Mouse (Mus musculus) liver, adult 2 months (tissue): ENCODE data around the gene Klf9.

Experiments used
- CTCF ChIP-seq: fragments of 200-500 bp; IDR thresholded peaks from 2 replicates; pipeline ENCODE4 v1.5.1; 2011; ENCODE audit warnings: low read depth, low read length, control low read depth
- POLR2A ChIP-seq: fragments of 200-500 bp; IDR thresholded peaks from 2 replicates; pipeline ENCODE4 v1.6.1; 2011; ENCODE audit warnings: low read length, control low read depth; ENCODE audit not compliant: insufficient read depth; ENCODE audit errors: extremely low read depth

GRCm38 (mm10) chr19:23149465-23150410 is 8.7 kb downstream of the Klf9 start:
- TF ChIP-seq CTCF = no peak
- no peak for TF ChIP-seq POLR2A
